Mouse (Mus musculus) kidney, adult 2 months (tissue): ENCODE data around the gene Rai1.

Experiments
- CTCF ChIP-seq: fragments of 200-500 bp; conservative IDR thresholded peaks from 2 replicates; pipeline ENCODE4 v1.5.1; 2011; ENCODE audit warnings: low read depth, mild to moderate bottlenecking, control low read depth, low read length, moderate library complexity, mixed read lengths; ENCODE audit not compliant: insufficient read depth, insufficient read length
- POLR2A ChIP-seq: fragments of 200-500 bp; IDR thresholded peaks from one replicate; pipeline ENCODE4 v1.6.1; 2011; ENCODE audit warnings: low read depth, low read length, control low read depth

GRCm38 (mm10) chr11:60076790-60077189 is 28.0 kb upstream of the Rai1 start:
- TF ChIP-seq CTCF (peak; percentile 78), POLR2A (no peak)
